Mouse (Mus musculus) gonadal fat pad, adult 2 months (tissue): ENCODE results near the gene 4930469K13Rik. TPM values are rescaled to one million over a fixed set of nuclear protein-coding genes. Genes with fewer than 3 reads are reported as not detected.
A peak's percentile ranks its signal among the peaks of the same experiment; 100 is the strongest.
"Not testable (repeated sequence)": the region's sequence is repeated elsewhere in the genome, so short reads cannot be mapped to it uniquely, and the experiment has no call there.

ENCODE experiments used
- DNase-seq: peaks from one replicate; pipeline ENCODE4 v3.0.0-alpha.2; 2012; ENCODE audit warnings: low read depth
- polyA plus RNA-seq: library from polyadenylated mRNA; depleted of rRNA; stranded (reverse); fragments of >200 nt; gene quantifications from 2 replicates; pipeline ENCODE4 v1.2.3, GENCODE M21; 2012; rRNA removed

Gene 4930469K13Rik
- polyA plus RNA-seq: 1.2 and 1.4 TPM in 2 replicates

GRCm38 (mm10) chr11:34098422-34098821 lies at the start of gene 4930469K13Rik:
Gene 4930469K13Rik (minus strand): TSS chr11:34098554.
- no peak for DNase-seq

GRCm38 (mm10) chr11:34146934-34147333 lies 48.6 kb upstream of the 4930469K13Rik start:
- DNase-seq: no peak

GRCm38 (mm10) chr11:34144421-34144820 lies 46.1 kb upstream of the 4930469K13Rik start:
- no peak for DNase-seq

GRCm38 (mm10) chr11:34143984-34144383 lies 45.6 kb upstream of the 4930469K13Rik start:
- no peak for DNase-seq

- no peak for DNase-seq
Observed at GRCm38 (mm10) chr11:34139296-34139695, 40.9 kb upstream of the 4930469K13Rik start.

GRCm38 (mm10) chr11:34128412-34128811 lies 30.1 kb upstream of the 4930469K13Rik start:
- no peak for DNase-seq

- DNase-seq: not testable (repeated sequence)
Observed at GRCm38 (mm10) chr11:34125727-34126126, 27.4 kb upstream of the 4930469K13Rik start.

GRCm38 (mm10) chr11:34124852-34125251 lies 26.5 kb upstream of the 4930469K13Rik start:
- DNase-seq: no peak

- no peak for DNase-seq
Observed at GRCm38 (mm10) chr11:34123147-34123546, 24.8 kb upstream of the 4930469K13Rik start.

- no peak for DNase-seq
Observed at GRCm38 (mm10) chr11:34118319-34118718, 20.0 kb upstream of the 4930469K13Rik start.

- DNase-seq: no peak
Observed at GRCm38 (mm10) chr11:34117581-34117980, 19.2 kb upstream of the 4930469K13Rik start.

- no peak for DNase-seq
Observed at GRCm38 (mm10) chr11:34116572-34117135, 18.3 kb upstream of the 4930469K13Rik start.

GRCm38 (mm10) chr11:34113760-34114159 lies 15.4 kb upstream of the 4930469K13Rik start:
- DNase-seq: no peak

GRCm38 (mm10) chr11:34112781-34113380 lies 14.5 kb upstream of the 4930469K13Rik start:
- DNase-seq: no peak

- DNase-seq: peak; percentile 69
Observed at GRCm38 (mm10) chr11:34111940-34112339, 13.6 kb upstream of the 4930469K13Rik start.

GRCm38 (mm10) chr11:34109260-34109659 lies 10.9 kb upstream of the 4930469K13Rik start:
- DNase-seq: no peak

GRCm38 (mm10) chr11:34104919-34105318 lies 6.6 kb upstream of the 4930469K13Rik start:
- no peak for DNase-seq

- no peak for DNase-seq
Observed at GRCm38 (mm10) chr11:34101827-34102226, 3.5 kb upstream of the 4930469K13Rik start.

- DNase-seq: no peak
Observed at GRCm38 (mm10) chr11:34087064-34087463, 11.3 kb downstream of the 4930469K13Rik start.

GRCm38 (mm10) chr11:34086164-34086751 lies 12.1 kb downstream of the 4930469K13Rik start:
- DNase-seq: no peak

GRCm38 (mm10) chr11:34084639-34085038 lies 13.7 kb downstream of the 4930469K13Rik start:
- DNase-seq: no peak

- no peak for DNase-seq
Observed at GRCm38 (mm10) chr11:34083795-34084194, 14.6 kb downstream of the 4930469K13Rik start.
